Mouse (Mus musculus) gastrocnemius, postnatal 10 days (tissue): ENCODE measurements at regions not wholly inside any gene's neighbourhood (a gene's known extent, or its start where the extent isn't known, plus 50 kb on each side); places are given as distances from the start of the nearest gene placed in this dataset.

Experiments used
- DNase-seq: peaks from one replicate; pipeline ENCODE4 v3.0.0; 2021; ENCODE audit warnings: mixed read lengths

DNA sequence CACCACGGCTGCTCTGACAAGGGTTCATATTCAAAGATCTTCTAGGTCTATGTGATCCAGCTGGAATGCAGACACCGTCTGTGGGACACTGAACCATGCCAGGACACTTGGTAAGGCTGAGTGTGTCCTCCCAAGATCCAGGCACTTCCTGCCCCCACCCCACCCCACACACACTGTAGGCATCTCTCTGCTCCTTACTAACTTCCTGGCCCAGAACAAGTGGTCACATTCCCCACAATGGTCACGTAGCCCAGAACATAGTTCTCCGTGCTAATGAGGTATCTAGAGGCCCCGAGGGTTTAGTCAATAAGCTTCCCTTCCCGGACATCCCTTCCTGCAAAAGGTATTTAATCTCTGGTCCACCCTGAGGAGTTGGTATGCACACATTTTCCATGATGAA is 54.5 kb upstream of the Cav2 start:
- DNase-seq, result no peak
